Mouse (Mus musculus): ENCODE data around the gene Cib4.

GRCm38 (mm10) chr5:30466315-30466714 is 79.3 kb downstream of the Cib4 start:
- TF ChIP-seq CTCF (IDR thresholded peaks at IDR 0.05; ENCODE audit: low read depth) (no peak), EP300 (IDR thresholded peaks at IDR 0.05; ENCODE audit: low read depth) (no peak)
